Mouse (Mus musculus) adrenal gland, postnatal 4 days (tissue): ENCODE data around the gene Gm20824. TPM values are rescaled to one million over a fixed set of nuclear protein-coding genes. Genes with fewer than 3 reads are reported as not detected.
"Not testable (repeated sequence)": the region's sequence is repeated elsewhere in the genome, so short reads cannot be mapped to it uniquely, and the experiment has no call there.

Experiments used
- DNase-seq, 2 experiments: peaks; one replicate each; pipeline ENCODE4 v3.0.0; 2021 to 2022; ENCODE audit warnings: low spot score in 2 of 2, mixed read lengths in 2 of 2
- long read RNA-seq, 2 experiments: library from polyadenylated mRNA; stranded (forward); transcript quantifications; one replicate each; pipeline ENCODE4 v2.0.0; 2021
- total RNA-seq, 2 experiments: library from RNA; stranded (reverse); gene quantifications; 2 replicates each; pipeline ENCODE4 v1.2.3; 2021

The Gm20824 gene
- total RNA-seq = not detected
- long read RNA-seq, experiment 1 = 0 reads
- long read RNA-seq, experiment 2 = 0 reads

DNA sequence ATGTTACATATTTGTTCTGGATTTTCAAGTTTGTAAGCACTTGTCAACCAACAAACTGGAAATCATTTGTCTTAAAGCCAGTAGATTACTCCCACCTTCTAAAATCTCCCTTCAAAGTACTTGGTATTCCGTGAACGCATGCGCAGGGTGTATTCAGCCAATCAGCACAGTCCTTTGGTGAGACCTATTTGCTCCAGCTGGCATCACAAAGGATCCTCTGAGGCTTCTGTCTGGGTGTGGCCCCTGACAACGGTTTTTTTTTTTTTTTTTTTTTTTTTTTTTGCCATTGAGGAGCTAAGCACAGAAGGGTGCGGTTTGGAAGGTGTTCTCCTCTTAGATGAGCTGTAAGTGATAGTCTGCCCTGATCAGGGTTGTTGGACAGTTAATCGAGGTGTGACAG lies at the start of gene Gm20824:
Gene Gm20824, plus strand, starts transcription at position 301 of the 400 bp plus-strand sequence.
- not testable (repeated sequence) for DNase-seq

Other genes with a start within 250 kb of the Gm20824 start
- not detected for gene Gm20825, start 186.4 kb upstream of the Gm20824 start, total RNA-seq